ENCODE assay signal across 14 mouse cellular contexts in the genomic region with DNA sequence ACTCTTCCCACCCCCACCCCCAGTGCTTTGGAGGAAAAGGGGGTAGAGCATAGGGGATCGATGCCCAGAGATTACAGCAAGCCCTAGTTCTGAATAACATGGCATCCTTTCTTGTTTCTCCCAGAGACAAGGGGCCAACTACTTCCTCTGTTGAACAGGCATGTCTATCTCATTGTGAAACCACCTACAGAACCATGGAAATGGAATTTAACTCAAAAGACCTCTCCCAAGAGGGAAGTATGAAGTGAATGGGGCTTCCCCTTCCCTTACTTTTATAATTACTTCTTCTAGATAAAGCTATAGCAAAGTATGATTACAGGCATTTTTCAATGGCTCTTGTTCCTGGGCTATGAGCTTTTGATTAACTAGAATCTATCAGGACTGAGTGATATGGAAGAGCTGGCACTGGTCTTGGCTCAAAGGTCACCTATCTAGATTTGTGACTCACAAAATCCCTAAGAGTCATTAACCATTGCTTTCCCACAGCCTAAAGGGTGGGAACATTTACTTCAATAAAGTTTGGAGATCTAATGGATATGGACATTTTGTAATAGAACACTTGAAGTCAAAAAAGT.
"Had no signal": no experiment of that assay in that cellular context is flagged by ENCODE, and none has a peak within 500 bp of the region (broad histone marks: within the 10 kb centered on the region; RNA-seq: fewer than 3 reads in every experiment).

No protein-coding gene starts in this region.

- DNase-seq: kidney, adult 8-10 months; kidney, postnatal 4 days; left cerebral cortex, postnatal 4 days; lung, embryonic 14.5 days; lung, postnatal 10 days; right cerebral cortex, postnatal 14 days; thymus, postnatal 36 days had no signal

- H3K9ac ChIP-seq: limb, embryonic 13.5 days; lung, embryonic 14.5 days; midbrain, embryonic 12.5 days had no signal

- H3K27me3 ChIP-seq: limb, embryonic 13.5 days; megakaryocyte, embryonic 14.5 days; midbrain, embryonic 12.5 days had no signal

- H3K4me3 ChIP-seq: limb, embryonic 13.5 days; megakaryocyte, embryonic 14.5 days; midbrain, embryonic 12.5 days had no signal

- H3K27ac ChIP-seq: kidney, postnatal 0 days; limb, embryonic 13.5 days; macrophage; midbrain, embryonic 12.5 days had no signal

- H3K4me1 ChIP-seq: megakaryocyte, embryonic 14.5 days had no signal

- H3K36me3 ChIP-seq: limb, embryonic 13.5 days; midbrain, embryonic 12.5 days had no signal

- ATAC-seq: inflammation-experienced regulatory T-cells, adult 6 months had no signal

- H3K9me3 ChIP-seq: limb, embryonic 13.5 days; megakaryocyte, embryonic 14.5 days; midbrain, embryonic 12.5 days had no signal

- H3K4me2 ChIP-seq: limb, embryonic 13.5 days; liver, embryonic 11.5 days; lung, embryonic 14.5 days; midbrain, embryonic 12.5 days had no signal
